ENCODE assay signal across 8 mouse cellular contexts in genomic region chr12:84996501-84997398, GRCm38 (mm10). TPM values are rescaled to one million over a fixed set of nuclear protein-coding genes. Genes with fewer than 3 reads are reported as not detected.
DNase-seq lines count a peak whose midpoint lies in the region; ATAC-seq and TF ChIP-seq lines count a peak whose summit lies in the region.

No protein-coding gene starts in this region.

- peak overlapping the region; percentile 85 for H3K27ac ChIP-seq in heart, embryonic 12.5 days (ENCODE audit: poor library complexity, severe bottlenecking)
- H3K27ac ChIP-seq in embryonic facial prominence, embryonic 13.5 days: peak overlapping the region; percentile 81
- H3K27ac ChIP-seq in hindbrain, embryonic 10.5 days: peak overlapping the region; percentile 95
- H3K27ac ChIP-seq in small intestine, adult 2 months (ENCODE audit: insufficient read depth, low read depth, low read length): peak overlapping the region; percentile 25; the same call in 1 of the 2 replicates

- peak overlapping the region; percentile 97 for H3K4me2 ChIP-seq in heart, embryonic 12.5 days
- H3K4me2 ChIP-seq in embryonic facial prominence, embryonic 13.5 days: peak overlapping the region; percentile 96

- H3K9me3 ChIP-seq in heart, embryonic 12.5 days (replicated peaks): no peaks in the 10 kb centered on the region
- H3K9me3 ChIP-seq in embryonic facial prominence, embryonic 13.5 days: no peaks in the 10 kb centered on the region
- no peaks in the 10 kb centered on the region for H3K9me3 ChIP-seq in hindbrain, embryonic 10.5 days

- no peak for DNase-seq in heart, adult 11 months
- peak; percentile 51 to 64 for DNase-seq in adrenal gland, postnatal 36 days
- DNase-seq in hindbrain, embryonic 10.5 days (ENCODE audit: low spot score): no peak
- DNase-seq in left cerebral cortex, adult 9 months (ENCODE audit: low spot score in 2 of 2): peak; percentile 22 to 48

- peak; percentile 62 for ATAC-seq in heart, embryonic 12.5 days (ENCODE audit: insufficient number of reproducible peaks, low FRiP score)
- peak; percentile 57; the same call in 1 of the 2 replicates for ATAC-seq in embryonic facial prominence, embryonic 13.5 days (ENCODE audit: insufficient number of reproducible peaks, insufficient read depth, low FRiP score, low TSS enrichment, low read depth)
- peak; percentile 64 for ATAC-seq in megakaryocyte progenitor cell, adult 5-6 weeks (replicated peaks; ENCODE audit: poor library complexity)

- peaks cover 19% of the 10 kb centered on the region for H3K4me1 ChIP-seq in heart, embryonic 12.5 days (replicated peaks)
- peaks cover 23% of the 10 kb centered on the region for H3K4me1 ChIP-seq in embryonic facial prominence, embryonic 13.5 days
- peaks cover 23% of the 10 kb centered on the region for H3K4me1 ChIP-seq in hindbrain, embryonic 10.5 days (replicated peaks)
- peaks cover 10% of the 10 kb centered on the region for H3K4me1 ChIP-seq in small intestine, adult 2 months (ENCODE audit: control insufficient read depth, insufficient read depth, insufficient read length, low read length)

- H3K36me3 ChIP-seq in heart, embryonic 12.5 days: 0 out of 2 replicates have a peak, but pooled peaks cover 3% of the 10 kb centered on the region
- no peaks in the 10 kb centered on the region for H3K36me3 ChIP-seq in embryonic facial prominence, embryonic 13.5 days
- H3K36me3 ChIP-seq in hindbrain, embryonic 10.5 days: peaks cover 29% of the 10 kb centered on the region
- H3K36me3 ChIP-seq in small intestine, adult 2 months (ENCODE audit: control insufficient read depth, insufficient read depth, low read length): no peaks in the 10 kb centered on the region

- TF ChIP-seq CTCF in small intestine, adult 2 months (IDR thresholded peaks at IDR 0.05; ENCODE audit: extremely low read depth, insufficient read length, insufficient replicate concordance, low read depth, low read length): no peak

- WGBS in heart, embryonic 12.5 days: under 1% methylated on average over 44 of the region's 44 CpGs
- WGBS in embryonic facial prominence, embryonic 13.5 days: 1% methylated on average over 44 of the region's 44 CpGs
- 1% methylated on average over 44 of the region's 44 CpGs for WGBS in hindbrain, embryonic 10.5 days
- WGBS in small intestine, adult 2 months: under 1% methylated on average over 44 of the region's 44 CpGs

- peak overlapping the region; percentile 94 for H3K9ac ChIP-seq in heart, embryonic 12.5 days
- H3K9ac ChIP-seq in embryonic facial prominence, embryonic 13.5 days: peak overlapping the region; percentile 99

- H3K27me3 ChIP-seq in heart, embryonic 12.5 days (replicated peaks): no peaks in the 10 kb centered on the region
- H3K27me3 ChIP-seq in embryonic facial prominence, embryonic 13.5 days: no peaks in the 10 kb centered on the region
- no peaks in the 10 kb centered on the region for H3K27me3 ChIP-seq in hindbrain, embryonic 10.5 days (ENCODE audit: insufficient read depth, poor library complexity, severe bottlenecking)
- H3K27me3 ChIP-seq in small intestine, adult 2 months (ENCODE audit: control insufficient read depth, insufficient read depth, low read length): no peaks in the 10 kb centered on the region

- TF ChIP-seq POLR2A in small intestine, adult 2 months (IDR thresholded peaks at IDR 0.05; ENCODE audit: low read depth, low read length): no peak

- H3K4me3 ChIP-seq in heart, embryonic 12.5 days: peak overlapping the region; percentile 93
- H3K4me3 ChIP-seq in embryonic facial prominence, embryonic 13.5 days: peak overlapping the region; percentile 69
- peak overlapping the region; percentile 97 for H3K4me3 ChIP-seq in hindbrain, embryonic 10.5 days
- H3K4me3 ChIP-seq in small intestine, adult 2 months (ENCODE audit: low read depth, low read length): peak overlapping the region; percentile 88

RNA-seq across cellular contexts. Expression of gene Ylpm1, which starts 0.6 kb away (rescaled TPM):
- polyA plus RNA-seq in heart, embryonic 12.5 days (2016; fragmentation: Nextera tagmentation; extraction: Ambion mirVana): 21.1 and 24.3 TPM in 2 replicates
- 10 to 100 TPM; 48.5 to 52.1 TPM for total RNA-seq in adrenal gland, postnatal 36 days (2021)
- polyA plus RNA-seq in embryonic facial prominence, embryonic 13.5 days (2015; fragmentation: Nextera tagmentation; extraction: Ambion mirVana): 37.5 and 45.9 TPM in 2 replicates
- 31.9 and 34.8 TPM in 2 replicates for polyA plus RNA-seq in hindbrain, embryonic 10.5 days (2016; fragmentation: Nextera tagmentation; extraction: Ambion mirVana)
- total RNA-seq in megakaryocyte progenitor cell, adult 5-6 weeks (2015): 78.0 and 96.2 TPM in 2 replicates
- 52.7 and 84.7 TPM in 2 replicates for total RNA-seq in megakaryocyte progenitor cell, adult 5-6 weeks (2017)
- polyA plus RNA-seq in small intestine, adult 2 months (2012; rRNA removed): 7.3 and 11.9 TPM in 2 replicates

RNA-seq across cellular contexts. Expression of gene Arel1, which starts 26.1 kb away (rescaled TPM):
- polyA plus RNA-seq in heart, embryonic 12.5 days (2016; fragmentation: Nextera tagmentation; extraction: Ambion mirVana): 14.4 and 15.4 TPM in 2 replicates
- total RNA-seq in adrenal gland, postnatal 36 days (2021): 10 to 100 TPM; 34.9 to 36.4 TPM
- polyA plus RNA-seq in embryonic facial prominence, embryonic 13.5 days (2015; fragmentation: Nextera tagmentation; extraction: Ambion mirVana): 14.4 and 16.3 TPM in 2 replicates
- 18.5 and 21.5 TPM in 2 replicates for polyA plus RNA-seq in hindbrain, embryonic 10.5 days (2016; fragmentation: Nextera tagmentation; extraction: Ambion mirVana)
- total RNA-seq in megakaryocyte progenitor cell, adult 5-6 weeks (2015): 28.0 and 30.5 TPM in 2 replicates
- 39.7 and 43.2 TPM in 2 replicates for total RNA-seq in megakaryocyte progenitor cell, adult 5-6 weeks (2017)
- 10.7 and 19.7 TPM in 2 replicates for polyA plus RNA-seq in small intestine, adult 2 months (2012; rRNA removed)

RNA-seq across cellular contexts. Expression of gene Fcf1, which starts 26.1 kb away (rescaled TPM):
- 79.4 and 80.3 TPM in 2 replicates for polyA plus RNA-seq in heart, embryonic 12.5 days (2016; fragmentation: Nextera tagmentation; extraction: Ambion mirVana)
- 10 to 100 TPM; 87.4 to 99.4 TPM for total RNA-seq in adrenal gland, postnatal 36 days (2021)
- 161 and 174 TPM in 2 replicates for polyA plus RNA-seq in embryonic facial prominence, embryonic 13.5 days (2015; fragmentation: Nextera tagmentation; extraction: Ambion mirVana)
- polyA plus RNA-seq in hindbrain, embryonic 10.5 days (2016; fragmentation: Nextera tagmentation; extraction: Ambion mirVana): 174 and 178 TPM in 2 replicates
- total RNA-seq in megakaryocyte progenitor cell, adult 5-6 weeks (2015): 151 and 155 TPM in 2 replicates
- 121 and 125 TPM in 2 replicates for total RNA-seq in megakaryocyte progenitor cell, adult 5-6 weeks (2017)
- 15.7 and 27.6 TPM in 2 replicates for polyA plus RNA-seq in small intestine, adult 2 months (2012; rRNA removed)

Comparison
In these comparisons a context has a peak if more than half of its experiments do, and no peak if none do; other contexts are left out.
1. H3K27ac ChIP-seq: peak in every context shown above with its lines; median percentile 95 in hindbrain, embryonic 10.5 days; 85 in heart, embryonic 12.5 days; 81 in embryonic facial prominence, embryonic 13.5 days; 25 in small intestine, adult 2 months.
2. DNase-seq: peak in adrenal gland, postnatal 36 days (2 of 2) and left cerebral cortex, adult 9 months (2 of 2); none in heart, adult 11 months (single experiment) and hindbrain, embryonic 10.5 days (single experiment).
3. Peak in every context shown above with its lines, with median percentiles within 50 percentile points of each other: ATAC-seq and H3K4me3 ChIP-seq.